Mouse (Mus musculus) 3T3-L1 (cell line): ENCODE data around the gene Rcsd1.
"Not testable (repeated sequence)": the region's sequence is repeated elsewhere in the genome, so short reads cannot be mapped to it uniquely, and the experiment has no call there.

Experiments used
- DNase-seq: peaks from one replicate; pipeline ENCODE4 v3.0.0-alpha.2; 2015; ENCODE audit warnings: low read depth, low spot score

The Rcsd1 gene

GRCm38 (mm10) chr1:165689845-165690244 lies 19.7 kb downstream of the Rcsd1 start:
- DNase-seq: no peak

GRCm38 (mm10) chr1:165687861-165688260 lies 21.7 kb downstream of the Rcsd1 start:
- no peak for DNase-seq

GRCm38 (mm10) chr1:165686963-165687362 lies 22.6 kb downstream of the Rcsd1 start:
- DNase-seq: no peak

- DNase-seq: no peak
Observed at GRCm38 (mm10) chr1:165686349-165686748, 23.2 kb downstream of the Rcsd1 start.

- no peak for DNase-seq
Observed at GRCm38 (mm10) chr1:165684261-165685203, 25.0 kb downstream of the Rcsd1 start.

GRCm38 (mm10) chr1:165682056-165682853 lies 27.3 kb downstream of the Rcsd1 start:
- DNase-seq: no peak

- peak; percentile 9 for DNase-seq
Observed at GRCm38 (mm10) chr1:165681045-165681794, 28.3 kb downstream of the Rcsd1 start.

GRCm38 (mm10) chr1:165680086-165680485 lies 29.5 kb downstream of the Rcsd1 start:
- DNase-seq: not testable (repeated sequence)

GRCm38 (mm10) chr1:165679618-165679997 lies 29.9 kb downstream of the Rcsd1 start:
- DNase-seq: no peak

GRCm38 (mm10) chr1:165678861-165679617 lies 30.5 kb downstream of the Rcsd1 start:
- no peak for DNase-seq

- DNase-seq: no peak
Observed at GRCm38 (mm10) chr1:165677558-165677957, 32.0 kb downstream of the Rcsd1 start.

GRCm38 (mm10) chr1:165676993-165677392 lies 32.6 kb downstream of the Rcsd1 start:
- no peak for DNase-seq

GRCm38 (mm10) chr1:165675167-165675566 lies 34.4 kb downstream of the Rcsd1 start:
- DNase-seq: no peak

GRCm38 (mm10) chr1:165672355-165672754 lies 37.2 kb downstream of the Rcsd1 start:
- no peak for DNase-seq

GRCm38 (mm10) chr1:165670056-165670455 lies 39.5 kb downstream of the Rcsd1 start:
- DNase-seq: no peak

GRCm38 (mm10) chr1:165668904-165669303 lies 40.7 kb downstream of the Rcsd1 start:
- DNase-seq: no peak

GRCm38 (mm10) chr1:165667380-165667779 lies 42.2 kb downstream of the Rcsd1 start:
- no peak for DNase-seq

GRCm38 (mm10) chr1:165666944-165667343 lies 42.6 kb downstream of the Rcsd1 start:
- DNase-seq: no peak

GRCm38 (mm10) chr1:165665758-165666157 lies 43.8 kb downstream of the Rcsd1 start:
- no peak for DNase-seq

- no peak for DNase-seq
Observed at GRCm38 (mm10) chr1:165663277-165663676, 46.3 kb downstream of the Rcsd1 start.
